Mouse (Mus musculus): Measurements from ENCODE around the gene Chst8. TPM values are rescaled to one million over a fixed set of nuclear protein-coding genes. Genes with fewer than 3 reads are reported as not detected.
A peak's percentile ranks its signal among the peaks of the same experiment; 100 is the strongest.

Chst8 gene
- polyA plus RNA-seq, 1 experiment from 2014 or later, result 0.91 TPM

DNA sequence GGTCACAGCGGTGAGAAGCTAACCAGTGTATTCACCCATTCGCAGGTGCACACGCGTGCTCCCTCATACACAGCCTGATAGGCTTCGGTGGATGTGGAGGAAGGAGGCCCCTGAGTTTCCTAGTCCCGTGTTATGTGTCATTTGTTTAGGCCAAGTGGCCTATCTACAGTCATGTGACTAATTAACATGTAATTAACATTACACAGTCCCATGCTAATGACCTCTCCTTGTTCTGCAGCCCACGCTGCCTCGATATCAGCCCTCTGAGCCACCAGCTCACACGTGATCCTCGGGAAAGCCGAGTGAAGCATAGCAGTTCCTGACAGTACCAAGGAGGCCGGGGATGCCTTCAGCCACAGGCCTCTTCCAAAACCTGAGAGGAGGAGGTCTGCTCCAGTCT lies 36.9 kb downstream of the Chst8 start:
- Histone ChIP-seq H3K4me1 (peaks cover 9% of the 10 kb centered on the region), H3K9me3 (peaks cover 6% of the 10 kb centered on the region), H3K4me2 (no peak overlapping the region), H3K4me3 (no peak overlapping the region), H3K36me3 (no peaks in the 10 kb centered on the region), H3K27me3 (replicated peaks) (peaks cover 17% of the 10 kb centered on the region; the same call in 1 of the 2 replicates), H3K27ac (replicated peaks) (no peak overlapping the region), H3K9ac (no peak overlapping the region)
- WGBS, result 81% methylated on average over 12 of the region's 12 CpGs
- ATAC-seq (ENCODE audit: extremely low read depth, insufficient number of reproducible peaks, low FRiP score, low TSS enrichment), result no peak

DNA sequence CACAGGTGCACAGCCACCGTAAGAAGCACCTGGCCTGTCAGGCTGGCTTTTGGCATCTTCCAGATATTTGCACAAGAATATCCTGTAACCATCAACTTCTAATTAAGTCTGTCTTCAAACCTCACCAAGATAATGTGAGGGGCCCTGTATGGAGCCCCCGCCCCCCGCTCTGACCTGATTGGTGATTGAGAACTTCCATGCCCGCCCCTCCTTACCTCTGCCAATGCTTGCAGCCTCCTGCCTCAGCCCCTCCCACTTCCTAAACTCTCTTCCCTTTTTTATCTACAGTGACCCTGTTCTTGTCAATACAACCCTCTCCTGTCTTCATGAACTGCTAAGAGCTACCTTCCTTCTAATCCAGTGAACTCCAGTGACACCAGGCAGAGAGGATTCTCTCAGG lies 37.6 kb downstream of the Chst8 start:
- H3K36me3 ChIP-seq, result no peaks in the 10 kb centered on the region
- no peak overlapping the region for H3K4me2 ChIP-seq
- no peak overlapping the region for H3K9ac ChIP-seq
- H3K27me3 ChIP-seq (replicated peaks), result peaks cover 17% of the 10 kb centered on the region; the same call in 1 of the 2 replicates
- WGBS, result 63% methylated on average over 4 of the region's 4 CpGs
- H3K9me3 ChIP-seq, result no peaks in the 10 kb centered on the region
- peaks cover 9% of the 10 kb centered on the region for H3K4me1 ChIP-seq
- H3K27ac ChIP-seq (replicated peaks), result no peak overlapping the region
- no peak for ATAC-seq (ENCODE audit: extremely low read depth, insufficient number of reproducible peaks, low FRiP score, low TSS enrichment)
- H3K4me3 ChIP-seq, result no peak overlapping the region

DNA sequence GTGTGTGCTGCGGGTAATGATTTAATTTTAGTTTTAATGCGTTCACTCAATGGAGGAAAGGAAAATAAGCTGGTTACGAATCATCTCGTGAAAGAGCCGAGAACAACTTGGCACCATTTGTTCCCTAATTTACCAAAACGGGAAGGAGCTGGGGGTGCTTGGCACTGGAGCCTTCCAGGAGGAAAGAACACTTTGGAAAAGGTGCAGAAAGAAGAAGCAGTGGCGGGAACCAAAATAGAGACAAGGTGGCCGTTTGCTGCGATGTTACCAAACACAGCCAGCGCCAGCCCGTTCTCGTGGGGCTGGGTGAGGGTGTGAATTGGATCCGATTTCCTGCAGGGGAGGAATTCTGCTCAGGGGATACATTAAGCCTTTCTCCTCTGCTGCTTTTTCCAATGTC lies 38.5 kb downstream of the Chst8 start:
- 20% methylated on average over 13 of the region's 13 CpGs for WGBS
- Histone ChIP-seq H3K9ac (peak overlapping the region; percentile 24; the same call in 1 of the 2 replicates), H3K9me3 (no peaks in the 10 kb centered on the region), H3K27me3 (replicated peaks) (peaks cover 16% of the 10 kb centered on the region; the same call in 1 of the 2 replicates), H3K27ac (replicated peaks) (no peak overlapping the region), H3K4me3 (no peak overlapping the region), H3K4me1 (peaks cover 18% of the 10 kb centered on the region), H3K4me2 (peak overlapping the region; percentile 34), H3K36me3 (no peaks in the 10 kb centered on the region)
- ATAC-seq (ENCODE audit: extremely low read depth, insufficient number of reproducible peaks, low FRiP score, low TSS enrichment), result no peak

DNA sequence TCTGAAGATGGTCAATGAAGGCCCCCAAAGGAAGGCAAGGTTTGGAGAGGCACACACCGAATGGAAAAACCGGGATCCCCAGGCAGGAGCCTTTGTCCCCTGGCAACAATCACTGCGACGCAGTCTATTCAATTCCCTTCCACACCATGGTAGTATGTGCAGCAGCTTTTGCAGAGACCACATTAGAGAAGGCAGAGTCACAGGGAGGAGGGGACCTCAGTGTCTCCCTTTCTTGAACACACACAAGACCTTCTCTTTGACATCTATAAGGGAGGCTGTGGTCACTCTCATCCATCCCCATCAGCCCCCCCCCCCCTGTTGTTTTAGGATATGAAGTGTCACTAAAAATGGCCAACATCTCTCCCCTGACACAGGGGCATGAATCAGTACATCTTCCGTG lies 39.2 kb downstream of the Chst8 start:
- H3K27me3 ChIP-seq (replicated peaks), result peaks cover 11% of the 10 kb centered on the region; the same call in 1 of the 2 replicates
- H3K4me2 ChIP-seq, result no peak overlapping the region
- no peaks in the 10 kb centered on the region for H3K36me3 ChIP-seq
- no peak overlapping the region for H3K9ac ChIP-seq
- H3K9me3 ChIP-seq, result no peaks in the 10 kb centered on the region
- peaks cover 18% of the 10 kb centered on the region for H3K4me1 ChIP-seq
- H3K4me3 ChIP-seq, result no peak overlapping the region
- no peak for ATAC-seq (ENCODE audit: extremely low read depth, insufficient number of reproducible peaks, low FRiP score, low TSS enrichment)
- no peak overlapping the region for H3K27ac ChIP-seq (replicated peaks)
- WGBS, result 76% methylated on average over 5 of the region's 5 CpGs

DNA sequence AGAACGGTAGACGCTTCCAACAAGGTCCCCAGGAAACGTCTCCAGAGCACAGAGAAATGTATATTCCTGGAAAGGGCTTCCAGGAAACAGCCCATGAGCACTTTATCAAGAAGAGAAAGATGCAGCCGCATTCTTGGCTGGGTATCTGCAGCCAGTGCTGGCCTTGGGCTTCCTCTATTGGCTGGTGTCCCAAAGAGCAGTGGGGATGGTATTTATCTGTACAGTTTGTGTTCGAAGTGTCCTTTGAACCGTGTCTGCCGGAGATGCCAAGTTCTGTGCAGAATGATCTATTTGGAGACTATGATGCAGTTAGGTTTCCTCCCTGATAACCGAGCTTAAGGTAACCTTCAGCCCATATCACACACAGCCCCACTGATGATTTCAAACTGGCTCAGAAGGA lies 43.0 kb downstream of the Chst8 start:
- ATAC-seq (ENCODE audit: extremely low read depth, insufficient number of reproducible peaks, low FRiP score, low TSS enrichment), result no peak
- H3K27me3 ChIP-seq (replicated peaks), result 0 out of 2 replicates have a peak, but pooled peaks cover 12% of the 10 kb centered on the region
- no peak overlapping the region for H3K4me3 ChIP-seq
- H3K27ac ChIP-seq (replicated peaks), result no peak overlapping the region
- H3K9ac ChIP-seq, result no peak overlapping the region
- no peaks in the 10 kb centered on the region for H3K36me3 ChIP-seq
- H3K4me1 ChIP-seq, result peaks cover 11% of the 10 kb centered on the region; the same call in 1 of the 2 replicates
- H3K9me3 ChIP-seq, result no peaks in the 10 kb centered on the region
- WGBS, result 35% methylated on average over 8 of the region's 8 CpGs
- H3K4me2 ChIP-seq, result no peak overlapping the region

DNA sequence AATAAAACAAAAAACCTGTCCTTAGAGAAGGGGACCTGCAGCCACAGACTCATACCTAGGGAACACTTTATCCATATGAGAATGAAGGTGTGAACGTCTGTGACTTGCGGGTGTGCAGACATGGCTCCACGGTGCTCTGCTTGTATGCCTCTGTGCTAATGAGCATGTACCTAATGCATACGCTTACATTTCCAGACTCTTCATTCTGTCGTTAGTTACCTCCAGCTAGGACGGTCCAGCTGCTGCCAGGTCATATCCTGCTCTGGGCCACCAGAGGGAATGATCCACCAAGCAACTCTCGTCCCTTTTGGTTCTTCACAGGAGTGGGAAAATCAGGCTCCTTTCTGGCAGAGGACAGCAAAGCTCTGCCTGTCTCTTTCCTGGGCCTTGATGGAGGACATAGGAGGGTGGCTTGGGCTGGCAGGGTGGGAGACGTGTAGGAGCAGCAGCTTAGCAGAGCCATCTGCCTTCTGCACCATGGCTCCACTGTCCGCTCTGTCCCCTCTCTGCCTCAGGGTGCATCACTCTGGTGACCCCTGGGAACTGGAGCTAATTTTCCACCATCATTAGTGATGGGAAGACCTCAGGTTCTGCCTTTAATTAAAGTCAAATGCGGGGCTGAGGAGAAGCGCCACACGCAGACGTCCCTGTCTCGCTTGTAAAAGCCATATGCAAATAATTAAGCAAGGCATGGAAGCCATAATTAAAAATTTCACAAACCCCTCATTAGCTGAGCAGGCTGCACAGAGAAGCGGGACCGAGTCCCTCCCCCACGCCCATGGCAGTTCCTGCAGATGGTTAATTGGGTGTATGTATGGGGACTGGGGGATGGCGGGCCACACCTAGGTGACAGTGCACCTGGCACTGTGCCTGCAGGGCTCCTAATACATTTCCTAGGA lies 48.0 kb downstream of the Chst8 start:
- peaks cover 5% of the 10 kb centered on the region; the same call in 1 of the 2 replicates for H3K4me1 ChIP-seq
- H3K27me3 ChIP-seq (replicated peaks), result 0 out of 2 replicates have a peak, but pooled peaks cover 14% of the 10 kb centered on the region
- no peaks in the 10 kb centered on the region for H3K36me3 ChIP-seq
- H3K4me2 ChIP-seq, result no peak overlapping the region
- no peak overlapping the region for H3K4me3 ChIP-seq
- 73% methylated on average over 18 of the region's 18 CpGs for WGBS
- no peak overlapping the region for H3K27ac ChIP-seq (replicated peaks)
- no peak for ATAC-seq (ENCODE audit: extremely low read depth, insufficient number of reproducible peaks, low FRiP score, low TSS enrichment)
- no peak overlapping the region for H3K9ac ChIP-seq
- no peaks in the 10 kb centered on the region for H3K9me3 ChIP-seq

DNA sequence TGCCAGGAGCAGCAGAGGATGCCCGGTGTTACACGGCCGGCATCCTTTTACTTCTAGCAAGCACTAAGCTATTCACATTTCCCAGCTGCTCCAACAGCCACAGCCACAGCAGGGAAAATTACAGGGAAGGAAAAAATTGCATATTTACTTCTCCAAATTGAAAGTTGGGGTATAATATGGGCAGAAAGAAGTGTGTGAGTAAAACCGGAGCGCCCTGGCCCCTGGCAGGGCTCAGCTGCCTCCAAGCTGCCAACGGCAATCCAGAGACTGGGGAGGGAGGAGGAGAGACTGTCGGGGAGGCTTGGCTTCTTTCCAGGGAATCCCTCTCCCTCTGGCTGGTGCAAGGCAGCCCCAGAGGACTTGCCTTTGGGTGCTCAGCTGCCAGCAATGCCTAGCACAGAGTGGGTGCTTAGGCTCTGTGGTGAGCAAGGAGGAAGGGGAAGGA lies 53.1 kb downstream of the Chst8 start:
- no peak for ATAC-seq (ENCODE audit: extremely low read depth, insufficient number of reproducible peaks, low FRiP score, low TSS enrichment)
- Histone ChIP-seq H3K4me1 (peaks cover 3% of the 10 kb centered on the region; the same call in 1 of the 2 replicates), H3K9ac (no peak overlapping the region), H3K36me3 (no peaks in the 10 kb centered on the region), H3K4me2 (no peak overlapping the region), H3K27ac (replicated peaks) (no peak overlapping the region), H3K27me3 (replicated peaks) (peaks cover 7% of the 10 kb centered on the region; the same call in 1 of the 2 replicates), H3K9me3 (no peaks in the 10 kb centered on the region; the same call in 1 of the 2 replicates), H3K4me3 (no peak overlapping the region)
- WGBS, result 54% methylated on average over 7 of the region's 7 CpGs

DNA sequence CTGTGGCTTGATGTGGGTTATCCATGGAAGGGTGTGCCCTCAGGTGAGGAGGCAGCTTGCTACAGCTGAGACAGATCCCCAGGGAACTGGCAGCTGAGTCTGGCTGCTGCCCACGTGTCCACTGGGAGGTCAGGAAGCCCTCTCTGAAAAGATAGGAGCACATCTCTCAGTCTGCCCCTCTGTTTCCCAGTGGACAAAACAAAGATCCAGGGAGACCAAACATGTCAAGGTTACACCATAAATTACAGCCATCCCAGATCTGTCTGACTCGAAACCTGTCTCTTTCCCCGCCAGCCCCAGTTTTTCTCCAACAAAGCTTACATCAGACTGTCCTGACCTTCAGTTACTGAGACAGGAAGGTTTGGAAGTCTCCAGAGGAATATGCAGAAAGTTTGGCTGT lies 53.8 kb downstream of the Chst8 start:
- H3K4me3 ChIP-seq, result no peak overlapping the region
- no peak for ATAC-seq (ENCODE audit: extremely low read depth, insufficient number of reproducible peaks, low FRiP score, low TSS enrichment)
- H3K9me3 ChIP-seq, result no peaks in the 10 kb centered on the region; the same call in 1 of the 2 replicates
- H3K9ac ChIP-seq, result no peak overlapping the region
- peaks cover 3% of the 10 kb centered on the region; the same call in 1 of the 2 replicates for H3K4me1 ChIP-seq
- no peak overlapping the region for H3K27ac ChIP-seq (replicated peaks)
- no peak overlapping the region for H3K4me2 ChIP-seq
- no peaks in the 10 kb centered on the region for H3K36me3 ChIP-seq
- 48% methylated on average over 3 of the region's 3 CpGs for WGBS
- H3K27me3 ChIP-seq (replicated peaks), result peaks cover 7% of the 10 kb centered on the region; the same call in 1 of the 2 replicates

DNA sequence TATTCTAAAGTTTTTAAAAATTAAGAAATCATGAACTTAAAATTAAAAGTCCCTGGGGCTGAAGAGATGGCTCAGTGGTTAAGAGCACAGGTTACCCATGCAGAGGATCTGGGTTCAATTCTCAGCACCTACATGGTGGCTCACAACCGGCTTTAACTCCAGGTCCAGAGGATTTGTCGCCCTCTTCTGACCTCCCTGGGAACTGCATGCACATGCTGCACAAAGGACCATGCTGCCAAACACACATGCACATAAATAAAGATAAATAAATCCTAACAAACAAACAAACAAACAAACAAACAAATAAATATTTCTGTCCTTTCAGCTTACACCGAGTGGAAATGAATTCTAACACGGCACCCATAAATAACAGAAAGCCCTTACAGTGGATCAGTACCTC lies 55.0 kb downstream of the Chst8 start:
- Histone ChIP-seq H3K4me2 (no peak overlapping the region), H3K4me1 (peaks cover 8% of the 10 kb centered on the region), H3K9ac (no peak overlapping the region), H3K27me3 (replicated peaks) (peaks cover 13% of the 10 kb centered on the region; the same call in 1 of the 2 replicates), H3K9me3 (no peaks in the 10 kb centered on the region; the same call in 1 of the 2 replicates), H3K36me3 (no peaks in the 10 kb centered on the region), H3K4me3 (no peak overlapping the region), H3K27ac (replicated peaks) (no peak overlapping the region)
- 67% methylated on average over 4 of the region's 4 CpGs for WGBS
- ATAC-seq (ENCODE audit: extremely low read depth, insufficient number of reproducible peaks, low FRiP score, low TSS enrichment), result no peak

DNA sequence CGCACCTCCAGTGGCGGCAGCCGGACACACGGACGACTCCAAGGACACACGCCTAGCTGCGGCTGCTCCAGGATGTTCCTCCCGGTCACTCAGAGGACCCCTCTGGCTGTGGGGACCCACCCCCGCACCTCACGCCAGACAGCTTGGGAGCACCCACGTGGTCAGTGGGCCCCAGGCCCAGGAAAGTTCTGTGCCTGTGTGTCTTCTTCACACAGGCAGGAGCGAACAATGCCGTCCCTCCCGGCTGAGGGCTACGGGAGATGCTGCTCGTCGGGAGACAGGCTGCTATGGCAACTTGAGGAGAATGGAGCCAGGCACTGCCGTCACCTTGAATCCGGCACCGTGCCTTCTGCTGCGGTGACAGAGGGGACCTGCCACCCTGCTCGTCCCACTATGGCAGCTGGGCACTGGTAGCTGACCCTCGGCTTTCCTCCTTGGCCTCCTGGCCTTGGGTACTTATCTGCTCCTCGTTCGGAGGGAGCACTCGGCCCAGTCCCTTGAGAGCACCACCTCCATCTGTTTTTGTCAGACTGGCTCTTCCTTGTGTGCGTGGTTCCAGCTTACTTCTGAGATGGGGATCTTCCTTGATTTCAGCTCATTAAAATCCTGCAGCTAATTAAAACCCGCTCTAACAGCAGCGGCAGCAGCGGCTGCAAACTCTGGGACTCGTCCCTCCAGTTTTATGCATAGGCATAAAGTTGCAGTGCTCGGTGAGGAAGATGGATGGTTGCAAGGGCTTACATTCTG lies 59.2 kb downstream of the Chst8 start:
- Histone ChIP-seq H3K4me3 (no peak overlapping the region), H3K4me2 (no peak overlapping the region), H3K27me3 (replicated peaks) (peaks cover 12% of the 10 kb centered on the region; the same call in 1 of the 2 replicates), H3K4me1 (peaks cover 13% of the 10 kb centered on the region), H3K27ac (replicated peaks) (no peak overlapping the region), H3K36me3 (no peaks in the 10 kb centered on the region), H3K9ac (no peak overlapping the region), H3K9me3 (no peaks in the 10 kb centered on the region; the same call in 1 of the 2 replicates)
- no peak for ATAC-seq (ENCODE audit: extremely low read depth, insufficient number of reproducible peaks, low FRiP score, low TSS enrichment)
- WGBS, result 64% methylated on average over 32 of the region's 32 CpGs

DNA sequence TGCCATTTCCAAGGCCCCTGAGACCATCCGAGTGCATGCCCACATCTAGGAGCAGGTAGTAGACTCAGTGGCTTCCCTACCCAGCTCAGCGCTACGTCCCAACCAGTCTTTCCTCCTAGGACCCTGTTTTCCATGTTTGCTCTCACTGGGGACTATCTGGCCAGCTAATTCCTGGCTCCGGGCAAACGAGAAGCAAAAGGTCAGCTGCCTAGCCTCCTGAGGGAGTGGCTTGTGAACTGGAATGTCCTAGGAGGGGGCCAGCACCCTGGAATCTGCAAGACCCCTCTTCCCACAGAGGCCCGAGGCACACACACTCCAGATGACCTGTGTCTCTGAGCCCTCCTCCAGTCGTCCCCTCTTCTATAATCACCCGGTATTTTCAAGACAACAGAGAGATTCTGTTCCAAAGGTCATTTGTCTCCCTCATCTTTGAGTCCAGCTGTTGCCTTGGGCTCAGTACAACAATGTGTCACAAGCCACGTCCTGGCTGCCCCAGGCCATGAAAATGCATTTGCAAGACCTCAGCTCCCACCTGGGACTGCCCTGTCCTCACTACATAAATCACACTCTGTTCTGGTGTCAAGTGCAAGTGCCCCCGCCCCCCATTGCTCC lies 60.3 kb downstream of the Chst8 start:
- Histone ChIP-seq H3K27ac (replicated peaks) (no peak overlapping the region), H3K4me2 (no peak overlapping the region), H3K4me3 (no peak overlapping the region), H3K9ac (no peak overlapping the region), H3K9me3 (no peaks in the 10 kb centered on the region; the same call in 1 of the 2 replicates), H3K4me1 (peaks cover 13% of the 10 kb centered on the region), H3K36me3 (no peaks in the 10 kb centered on the region), H3K27me3 (replicated peaks) (peaks cover 12% of the 10 kb centered on the region; the same call in 1 of the 2 replicates)
- WGBS, result 29% methylated on average over 10 of the region's 10 CpGs
- no peak for ATAC-seq (ENCODE audit: extremely low read depth, insufficient number of reproducible peaks, low FRiP score, low TSS enrichment)
